Mouse (Mus musculus): ENCODE data around the gene Igf2bp3. TPM values are rescaled to one million over a fixed set of nuclear protein-coding genes. Genes with fewer than 3 reads are reported as not detected.

Gene Igf2bp3
- polyA plus RNA-seq, 1 experiment from 2014 or later, result 114 TPM

DNA sequence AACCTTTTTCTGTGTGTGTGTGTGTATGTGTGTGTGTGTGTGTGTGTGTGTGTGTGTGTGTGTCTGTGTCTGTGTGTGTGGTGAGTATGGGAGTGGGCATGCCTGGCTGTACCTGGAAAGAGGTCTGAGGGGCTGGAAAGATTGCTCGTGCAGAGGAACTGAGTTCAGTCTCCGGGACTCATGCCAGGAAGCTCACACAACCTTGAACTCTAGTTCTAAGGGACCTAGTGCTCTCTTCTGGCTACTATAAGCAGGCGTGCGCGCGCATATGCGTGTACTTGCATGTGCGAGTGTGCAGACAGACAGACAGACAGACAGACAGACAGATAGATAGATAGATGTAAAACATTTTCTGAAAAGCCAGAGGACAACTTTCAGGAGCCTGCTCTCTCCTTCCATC, 98.5 kb downstream of the Igf2bp3 start:
- WGBS, result over 99% methylated on average over 8 of the region's 8 CpGs
- no peak overlapping the region for H3K27ac ChIP-seq (replicated peaks)
- no peaks in the 10 kb centered on the region for H3K9me3 ChIP-seq
- 0 out of 2 replicates have a peak overlapping the region, but pooled peaks have one; percentile 15 for H3K9ac ChIP-seq (replicated peaks)
- peaks cover 38% of the 10 kb centered on the region for H3K36me3 ChIP-seq
- ATAC-seq (ENCODE audit: low FRiP score, low read depth), result no peak
- H3K27me3 ChIP-seq, result no peaks in the 10 kb centered on the region
- H3K4me3 ChIP-seq, result no peak overlapping the region
- peaks cover 5% of the 10 kb centered on the region; the same call in 1 of the 2 replicates for H3K4me1 ChIP-seq
- H3K4me2 ChIP-seq (replicated peaks), result no peak overlapping the region

DNA sequence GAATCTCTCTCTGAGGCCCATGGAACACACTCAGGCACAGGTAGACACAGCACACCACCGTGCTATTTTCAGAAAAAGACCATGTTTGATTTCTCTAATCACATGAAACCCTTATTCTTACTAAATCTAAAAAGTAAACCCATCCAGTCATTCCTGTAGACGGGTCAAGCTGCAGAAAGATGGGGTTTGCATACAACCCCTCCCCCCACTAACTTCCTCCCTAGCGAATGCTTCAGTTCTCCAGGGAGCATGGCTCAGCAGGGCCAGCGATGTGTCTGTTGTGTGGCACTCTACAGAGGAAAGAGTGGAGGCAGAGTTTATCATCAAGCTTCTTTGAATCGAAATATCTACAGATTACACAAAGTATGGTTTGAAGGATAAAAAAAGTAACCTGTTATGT, 99.2 kb downstream of the Igf2bp3 start:
- no peak overlapping the region for H3K9ac ChIP-seq (replicated peaks)
- 86% methylated on average over 5 of the region's 5 CpGs for WGBS
- no peak for ATAC-seq (ENCODE audit: low FRiP score, low read depth)
- peaks cover 7% of the 10 kb centered on the region; the same call in 1 of the 2 replicates for H3K4me1 ChIP-seq
- H3K27me3 ChIP-seq, result no peaks in the 10 kb centered on the region
- H3K36me3 ChIP-seq, result peaks cover 34% of the 10 kb centered on the region
- no peaks in the 10 kb centered on the region for H3K9me3 ChIP-seq
- no peak overlapping the region for H3K4me3 ChIP-seq
- no peak overlapping the region for H3K4me2 ChIP-seq (replicated peaks)
- H3K27ac ChIP-seq (replicated peaks), result no peak overlapping the region

DNA sequence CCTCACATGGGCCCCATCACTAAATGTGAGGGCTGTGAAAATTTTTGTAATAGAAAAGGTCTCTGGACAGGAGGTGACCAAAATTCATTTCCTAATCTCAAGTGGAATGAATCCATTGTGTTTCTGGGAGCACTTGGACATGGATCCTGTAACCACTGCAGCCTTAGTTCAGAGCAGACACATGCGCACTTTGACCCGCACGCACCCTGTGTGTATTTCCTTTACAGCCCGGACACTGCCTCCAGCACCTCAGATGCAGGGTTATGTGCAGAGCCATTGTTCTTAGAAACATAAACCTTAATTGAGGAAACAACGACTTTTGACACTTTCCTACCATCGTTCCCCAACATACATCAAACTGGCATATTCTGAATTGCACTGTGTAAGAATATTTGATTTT, 100.3 kb downstream of the Igf2bp3 start:
- Histone ChIP-seq H3K9ac (replicated peaks) (no peak overlapping the region), H3K4me3 (no peak overlapping the region), H3K4me2 (replicated peaks) (no peak overlapping the region), H3K36me3 (peaks cover 33% of the 10 kb centered on the region), H3K27me3 (no peaks in the 10 kb centered on the region), H3K4me1 (peaks cover 3% of the 10 kb centered on the region; the same call in 1 of the 2 replicates), H3K27ac (replicated peaks) (no peak overlapping the region), H3K9me3 (no peaks in the 10 kb centered on the region)
- 97% methylated on average over 6 of the region's 6 CpGs for WGBS
- ATAC-seq (ENCODE audit: low FRiP score, low read depth), result no peak

DNA sequence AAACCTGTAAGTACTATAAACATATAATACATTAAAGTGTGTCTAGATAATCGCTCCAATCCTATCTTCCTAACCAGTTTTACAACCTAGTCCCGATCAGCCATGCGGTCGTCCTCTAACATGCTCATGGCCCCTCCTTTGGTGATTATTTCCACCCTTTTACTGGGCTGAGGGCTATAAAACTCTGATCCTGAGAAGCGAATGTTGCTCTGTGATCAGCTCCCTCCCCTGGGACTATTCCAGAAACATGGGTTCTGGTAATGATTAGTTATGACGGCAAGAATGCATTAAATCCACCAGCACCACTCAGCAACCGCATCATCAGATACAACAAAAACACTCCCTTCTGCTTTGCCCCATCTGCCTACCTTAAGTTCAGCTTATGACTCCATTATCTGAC, 100.9 kb downstream of the Igf2bp3 start:
- H3K4me3 ChIP-seq, result no peak overlapping the region
- H3K27me3 ChIP-seq, result no peaks in the 10 kb centered on the region
- H3K27ac ChIP-seq (replicated peaks), result no peak overlapping the region
- H3K9ac ChIP-seq (replicated peaks), result no peak overlapping the region
- 0 out of 2 replicates have a peak, but pooled peaks cover 2% of the 10 kb centered on the region for H3K4me1 ChIP-seq
- WGBS, result 92% methylated on average over 7 of the region's 7 CpGs
- no peak for ATAC-seq (ENCODE audit: low FRiP score, low read depth)
- H3K36me3 ChIP-seq, result peaks cover 39% of the 10 kb centered on the region
- no peak overlapping the region for H3K4me2 ChIP-seq (replicated peaks)
- no peaks in the 10 kb centered on the region for H3K9me3 ChIP-seq

DNA sequence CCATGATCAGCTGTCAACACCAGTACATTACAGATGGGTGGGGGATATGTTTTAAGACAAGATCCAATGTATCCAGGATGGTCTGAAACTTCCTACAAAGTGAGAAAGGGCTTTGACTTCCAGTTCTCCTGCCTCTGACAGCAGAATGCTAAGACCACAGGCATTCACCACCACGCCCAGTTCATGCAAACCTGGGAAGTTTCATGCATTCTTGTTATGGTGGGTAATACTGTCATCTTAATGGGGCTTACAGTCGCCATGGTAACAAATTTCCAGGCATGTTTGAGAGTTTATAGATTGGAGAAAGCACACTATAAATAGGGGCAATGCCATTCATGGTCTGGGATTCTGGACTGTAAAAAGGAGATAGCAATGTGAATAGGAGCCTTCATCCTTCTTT, 105.6 kb downstream of the Igf2bp3 start:
- H3K4me3 ChIP-seq, result no peak overlapping the region
- H3K4me1 ChIP-seq, result 0 out of 2 replicates have a peak, but pooled peaks cover 2% of the 10 kb centered on the region
- no peaks in the 10 kb centered on the region for H3K9me3 ChIP-seq
- H3K27me3 ChIP-seq, result no peaks in the 10 kb centered on the region
- H3K27ac ChIP-seq (replicated peaks), result no peak overlapping the region
- no peak for ATAC-seq (ENCODE audit: low FRiP score, low read depth)
- H3K9ac ChIP-seq (replicated peaks), result no peak overlapping the region
- peaks cover 60% of the 10 kb centered on the region for H3K36me3 ChIP-seq
- WGBS, result 85% methylated on average over 2 of the region's 2 CpGs
- H3K4me2 ChIP-seq (replicated peaks), result no peak overlapping the region

DNA sequence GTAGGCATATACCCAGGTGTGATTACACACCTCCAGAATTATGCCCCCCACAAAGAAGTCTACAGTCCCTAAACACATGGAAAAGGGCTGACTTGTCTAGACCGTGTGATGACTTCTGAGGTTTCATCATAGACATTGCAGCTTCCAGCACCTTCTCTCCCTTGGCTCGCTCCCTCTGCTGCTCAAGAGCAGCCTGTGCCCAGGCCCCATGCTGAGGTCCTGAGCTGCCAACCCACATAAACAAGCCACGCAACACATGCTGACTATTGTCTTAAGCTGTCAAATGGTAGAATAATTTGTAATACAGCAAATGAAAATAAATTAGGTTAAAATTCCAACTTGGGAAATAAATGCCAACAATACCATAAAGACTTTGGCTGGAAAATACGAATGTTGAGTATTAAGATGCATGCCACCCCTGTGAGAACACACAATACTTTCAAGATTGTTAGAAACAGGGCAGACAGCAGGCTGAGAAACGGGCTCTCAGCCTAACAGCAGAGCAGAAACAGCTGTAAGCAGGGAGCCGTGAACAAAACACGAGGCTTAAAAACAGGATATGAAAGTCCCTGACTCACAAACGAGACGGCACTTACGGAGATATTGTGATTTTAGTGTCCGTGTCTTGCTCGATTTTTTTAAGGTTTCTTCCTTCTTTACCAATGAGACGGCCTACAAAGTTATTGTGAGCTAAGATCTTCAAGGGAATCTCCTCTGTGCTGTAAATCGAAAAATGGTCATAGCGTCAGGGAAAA, 107.8 kb downstream of the Igf2bp3 start:
- Histone ChIP-seq H3K9ac (replicated peaks) (no peak overlapping the region), H3K4me1 (0 out of 2 replicates have a peak, but pooled peaks cover 2% of the 10 kb centered on the region), H3K9me3 (no peaks in the 10 kb centered on the region), H3K27ac (replicated peaks) (no peak overlapping the region), H3K27me3 (no peaks in the 10 kb centered on the region), H3K4me2 (replicated peaks) (no peak overlapping the region), H3K4me3 (no peak overlapping the region), H3K36me3 (peaks cover 76% of the 10 kb centered on the region)
- 94% methylated on average over 15 of the region's 15 CpGs for WGBS
- ATAC-seq (ENCODE audit: low FRiP score, low read depth), result no peak

DNA sequence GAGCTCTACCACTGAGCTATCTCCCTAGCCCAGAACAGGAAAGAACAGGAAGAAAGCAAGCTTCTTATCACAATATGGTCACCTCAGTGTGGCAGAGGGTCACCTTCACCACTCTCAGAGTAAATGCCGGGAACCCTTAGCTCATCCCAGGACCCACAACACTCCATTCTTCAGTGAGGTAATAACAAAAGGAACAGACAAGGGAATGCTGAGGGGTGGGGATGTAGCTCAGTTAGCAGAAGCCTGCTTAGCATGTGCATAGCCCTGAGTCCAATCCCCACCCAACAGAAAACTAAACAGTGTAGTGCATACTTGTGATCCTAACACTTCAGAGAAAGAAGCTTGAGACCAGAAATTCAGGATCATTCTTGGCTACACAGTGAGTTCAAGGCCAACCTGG, 115.7 kb downstream of the Igf2bp3 start:
- H3K27ac ChIP-seq (replicated peaks), result no peak overlapping the region
- WGBS, result 86% methylated on average over 1 of the region's 1 CpGs
- no peak for ATAC-seq (ENCODE audit: low FRiP score, low read depth)

DNA sequence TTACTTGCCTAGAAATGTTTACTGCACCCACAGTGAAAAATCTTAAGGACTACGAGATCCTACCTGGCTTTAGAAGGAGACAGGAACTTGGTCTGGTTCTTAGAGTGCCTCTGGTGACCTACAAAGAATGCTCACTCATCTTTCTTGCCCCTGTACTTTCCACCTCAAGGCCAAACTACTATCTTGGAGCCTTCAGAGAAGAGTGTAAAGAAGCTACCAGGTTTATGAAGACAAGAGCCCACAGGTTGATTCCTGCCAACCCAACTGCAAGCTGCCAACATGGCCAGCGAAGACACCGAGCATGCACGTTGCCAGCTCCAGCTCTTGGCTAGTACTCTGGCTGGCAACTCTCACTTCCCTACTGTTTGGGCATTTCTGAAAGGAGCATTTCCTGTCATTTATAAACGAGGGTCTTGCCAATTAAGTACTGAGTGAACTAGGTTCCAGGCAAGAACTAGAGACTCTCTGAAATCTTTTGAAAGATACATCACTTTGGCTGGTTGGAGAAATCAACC, 117.1 kb downstream of the Igf2bp3 start:
- peaks cover 15% of the 10 kb centered on the region; the same call in 1 of the 2 replicates for H3K4me1 ChIP-seq
- H3K4me2 ChIP-seq (replicated peaks), result no peak overlapping the region
- H3K36me3 ChIP-seq, result peaks cover 75% of the 10 kb centered on the region
- no peak overlapping the region for H3K9ac ChIP-seq (replicated peaks)
- WGBS, result 87% methylated on average over 5 of the region's 5 CpGs
- H3K9me3 ChIP-seq, result no peaks in the 10 kb centered on the region
- no peak overlapping the region for H3K27ac ChIP-seq (replicated peaks)
- ATAC-seq (ENCODE audit: low FRiP score, low read depth), result no peak
- H3K27me3 ChIP-seq, result no peaks in the 10 kb centered on the region
- H3K4me3 ChIP-seq, result no peak overlapping the region

More for the DNA sequence above, 115.7 kb downstream of the Igf2bp3 start:
- Histone ChIP-seq H3K9me3 (no peaks in the 10 kb centered on the region), H3K4me3 (no peak overlapping the region), H3K9ac (replicated peaks) (no peak overlapping the region), H3K27me3 (no peaks in the 10 kb centered on the region), H3K4me2 (replicated peaks) (no peak overlapping the region), H3K4me1 (peaks cover 15% of the 10 kb centered on the region; the same call in 1 of the 2 replicates), H3K36me3 (peaks cover 78% of the 10 kb centered on the region)

DNA sequence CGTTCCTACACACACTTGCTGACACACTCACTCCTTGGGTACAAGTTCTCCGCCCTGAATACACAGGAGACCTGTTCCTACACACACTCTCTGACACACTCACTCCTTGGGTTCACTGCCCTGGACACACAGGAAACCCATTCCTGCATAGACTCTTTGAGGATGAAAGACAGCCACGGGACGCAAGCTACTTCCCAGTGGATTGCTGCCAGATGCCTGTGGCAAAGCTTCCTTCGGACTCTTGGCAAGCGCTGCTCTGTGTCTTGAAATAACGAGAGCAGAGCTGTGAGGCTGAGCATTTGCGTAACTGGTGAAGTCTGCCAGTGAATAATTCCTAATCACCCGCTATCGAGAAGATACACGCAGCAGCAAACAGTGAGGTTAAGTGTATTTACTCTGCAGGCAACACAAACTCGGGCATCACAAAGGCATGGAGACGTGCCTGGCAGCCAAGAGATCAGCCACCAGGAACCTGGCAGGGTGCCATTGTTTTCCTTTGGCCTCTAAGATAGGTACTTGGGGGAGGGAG, 117.8 kb downstream of the Igf2bp3 start:
- no peaks in the 10 kb centered on the region for H3K9me3 ChIP-seq
- peaks cover 75% of the 10 kb centered on the region for H3K36me3 ChIP-seq
- H3K4me3 ChIP-seq, result no peak overlapping the region
- H3K27me3 ChIP-seq, result no peaks in the 10 kb centered on the region
- 61% methylated on average over 13 of the region's 13 CpGs for WGBS
- no peak overlapping the region for H3K4me2 ChIP-seq (replicated peaks)
- 0 out of 2 replicates have a peak overlapping the region, but pooled peaks have one; percentile 26 for H3K27ac ChIP-seq (replicated peaks)
- H3K4me1 ChIP-seq, result peaks cover 15% of the 10 kb centered on the region; the same call in 1 of the 2 replicates
- H3K9ac ChIP-seq (replicated peaks), result no peak overlapping the region
- no peak for ATAC-seq (ENCODE audit: low FRiP score, low read depth)

DNA sequence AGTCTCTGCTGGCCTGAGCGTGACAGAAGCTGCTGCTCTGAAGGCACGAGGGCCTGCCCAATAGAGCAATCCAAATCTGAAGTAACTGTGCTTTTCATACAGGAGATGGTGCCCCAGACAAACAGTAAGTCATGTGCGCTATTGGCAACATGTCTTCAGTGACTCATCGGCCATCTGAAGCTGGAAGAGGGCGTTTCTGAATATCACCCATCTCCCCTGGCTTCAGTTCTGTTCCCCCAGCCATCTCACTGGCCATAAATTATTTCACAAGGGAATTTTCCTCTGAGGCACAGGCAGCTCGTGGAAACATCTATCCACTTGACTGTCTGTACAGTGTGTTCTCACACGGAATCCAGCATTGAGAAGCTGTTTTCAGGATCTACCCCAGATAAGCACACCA, 118.3 kb downstream of the Igf2bp3 start:
- peaks cover 80% of the 10 kb centered on the region for H3K36me3 ChIP-seq
- H3K9ac ChIP-seq (replicated peaks), result no peak overlapping the region
- no peak for ATAC-seq (ENCODE audit: low FRiP score, low read depth)
- H3K4me3 ChIP-seq, result no peak overlapping the region
- no peaks in the 10 kb centered on the region for H3K27me3 ChIP-seq
- H3K4me2 ChIP-seq (replicated peaks), result no peak overlapping the region
- peaks cover 15% of the 10 kb centered on the region; the same call in 1 of the 2 replicates for H3K4me1 ChIP-seq
- no peaks in the 10 kb centered on the region for H3K9me3 ChIP-seq
- WGBS, result 94% methylated on average over 7 of the region's 7 CpGs
- H3K27ac ChIP-seq (replicated peaks), result no peak overlapping the region

DNA sequence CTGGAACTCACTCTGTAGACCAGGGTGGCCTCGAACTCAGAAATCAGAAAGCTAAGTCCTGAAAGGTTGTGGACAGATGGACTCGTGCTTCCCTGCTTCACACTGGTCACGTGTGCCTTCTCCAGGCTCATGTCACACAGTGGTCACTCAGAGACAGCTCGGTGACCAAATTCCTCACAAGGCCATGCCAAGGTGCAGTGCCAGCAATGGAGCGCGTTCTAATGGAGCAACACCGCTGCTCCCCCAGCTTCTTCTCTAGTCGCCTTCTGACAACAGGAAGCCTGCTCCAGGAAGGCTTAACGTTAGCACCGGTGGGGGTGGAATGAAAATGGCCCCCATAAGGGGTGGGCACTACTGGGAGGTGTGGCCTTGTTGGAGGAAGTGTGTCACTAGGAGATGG, 119.8 kb downstream of the Igf2bp3 start:
- Histone ChIP-seq H3K9ac (replicated peaks) (no peak overlapping the region), H3K4me1 (peaks cover 15% of the 10 kb centered on the region; the same call in 1 of the 2 replicates), H3K36me3 (peaks cover 82% of the 10 kb centered on the region), H3K4me3 (no peak overlapping the region), H3K9me3 (no peaks in the 10 kb centered on the region), H3K27me3 (no peaks in the 10 kb centered on the region), H3K27ac (replicated peaks) (no peak overlapping the region), H3K4me2 (replicated peaks) (no peak overlapping the region)
- no peak for ATAC-seq (ENCODE audit: low FRiP score, low read depth)
- 91% methylated on average over 10 of the region's 10 CpGs for WGBS

DNA sequence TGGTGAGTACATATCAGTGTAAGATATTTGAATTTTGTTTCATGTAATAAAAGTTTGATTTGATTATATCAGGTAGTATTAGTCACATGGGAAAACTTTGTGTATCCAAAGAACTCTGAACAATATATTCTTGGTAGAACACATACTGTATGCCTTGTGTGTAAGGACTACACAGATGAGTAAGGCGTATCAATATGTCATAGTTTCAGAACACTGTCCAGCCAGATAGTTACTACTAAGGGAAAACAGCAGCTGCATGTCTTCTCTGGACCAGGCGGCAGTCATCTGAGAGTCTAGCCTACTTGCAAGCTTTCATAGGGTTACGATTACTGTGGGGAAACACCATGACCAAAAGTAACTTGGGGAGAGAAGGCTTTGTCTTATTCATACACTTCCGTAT, 131.7 kb downstream of the Igf2bp3 start:
- Histone ChIP-seq H3K9ac (replicated peaks) (no peak overlapping the region), H3K9me3 (no peaks in the 10 kb centered on the region), H3K4me2 (replicated peaks) (no peak overlapping the region), H3K36me3 (peaks cover 46% of the 10 kb centered on the region), H3K4me3 (no peak overlapping the region), H3K27me3 (no peaks in the 10 kb centered on the region), H3K27ac (replicated peaks) (no peak overlapping the region), H3K4me1 (no peaks in the 10 kb centered on the region)
- ATAC-seq (ENCODE audit: low FRiP score, low read depth), result no peak
- WGBS, result 92% methylated on average over 4 of the region's 4 CpGs

Measured in midbrain, embryonic 12.5 days (tissue).